Mouse (Mus musculus): ENCODE results near the gene Peli1. TPM values are rescaled to one million over a fixed set of nuclear protein-coding genes. Genes with fewer than 3 reads are reported as not detected.
"Not testable (repeated sequence)": the region's sequence is repeated elsewhere in the genome, so short reads cannot be mapped to it uniquely, and the experiment has no call there.

Peli1 gene
- polyA plus RNA-seq, 1 experiment from 2014 or later, result 41.4 TPM

GRCm38 (mm10) chr11:21163143-21163542 is 72.1 kb downstream of the Peli1 start:
- WGBS, result 53% methylated on average over 7 of the region's 7 CpGs
- no peak for ATAC-seq (ENCODE audit: low FRiP score, low TSS enrichment)
- H3K4me1 ChIP-seq (ENCODE audit: insufficient read depth, low read length), result peaks cover 19% of the 10 kb centered on the region
- H3K9ac ChIP-seq (replicated peaks; ENCODE audit: low read length), result no peak overlapping the region
- H3K27ac ChIP-seq (ENCODE audit: low read length), result no peak overlapping the region
- no peaks in the 10 kb centered on the region for H3K9me3 ChIP-seq (ENCODE audit: low read length)
- H3K27me3 ChIP-seq (ENCODE audit: insufficient read depth, low read length), result no peaks in the 10 kb centered on the region
- no peak overlapping the region for H3K4me2 ChIP-seq (replicated peaks; ENCODE audit: low read depth, low read length)
- no peak overlapping the region for H3K4me3 ChIP-seq (ENCODE audit: low read length)
- no peaks in the 10 kb centered on the region for H3K36me3 ChIP-seq (ENCODE audit: insufficient read depth, low read length)

DNA sequence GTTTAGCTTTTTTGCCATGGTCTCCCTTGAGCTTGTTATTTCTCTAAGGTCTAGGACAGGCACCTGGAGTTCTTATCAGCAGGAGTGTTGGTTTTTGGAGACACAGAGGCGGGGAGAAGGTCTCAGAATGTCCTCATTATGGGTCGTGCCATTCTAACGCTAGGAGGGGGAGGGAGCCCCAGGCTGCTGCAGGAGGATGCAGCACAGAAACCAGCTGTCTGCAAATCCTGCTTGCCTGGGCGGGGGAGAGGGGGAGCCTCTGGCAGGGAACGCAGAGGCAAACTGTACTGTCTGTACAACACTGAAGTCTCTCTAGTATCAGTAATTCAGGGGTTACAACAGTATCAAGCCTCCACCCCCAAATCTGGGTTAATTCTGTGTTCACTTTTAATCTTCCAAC is 72.6 kb downstream of the Peli1 start:
- Histone ChIP-seq H3K27ac (ENCODE audit: low read length) (no peak overlapping the region), H3K4me2 (replicated peaks; ENCODE audit: low read depth, low read length) (no peak overlapping the region), H3K36me3 (ENCODE audit: insufficient read depth, low read length) (no peaks in the 10 kb centered on the region), H3K9me3 (ENCODE audit: low read length) (no peaks in the 10 kb centered on the region), H3K4me3 (ENCODE audit: low read length) (no peak overlapping the region), H3K27me3 (ENCODE audit: insufficient read depth, low read length) (no peaks in the 10 kb centered on the region), H3K9ac (replicated peaks; ENCODE audit: low read length) (no peak overlapping the region), H3K4me1 (ENCODE audit: insufficient read depth, low read length) (peaks cover 19% of the 10 kb centered on the region)
- peak; percentile 46; the same call in 1 of the 2 replicates for ATAC-seq (ENCODE audit: low FRiP score, low TSS enrichment)
- 3% methylated on average over 5 of the region's 5 CpGs for WGBS

GRCm38 (mm10) chr11:21164312-21164993 is 73.4 kb downstream of the Peli1 start:
- Histone ChIP-seq H3K36me3 (ENCODE audit: insufficient read depth, low read length) (no peaks in the 10 kb centered on the region), H3K27me3 (ENCODE audit: insufficient read depth, low read length) (no peaks in the 10 kb centered on the region), H3K4me3 (ENCODE audit: low read length) (no peak overlapping the region), H3K9ac (replicated peaks; ENCODE audit: low read length) (no peak overlapping the region), H3K4me2 (replicated peaks; ENCODE audit: low read depth, low read length) (no peak overlapping the region), H3K4me1 (ENCODE audit: insufficient read depth, low read length) (peaks cover 19% of the 10 kb centered on the region), H3K27ac (ENCODE audit: low read length) (no peak overlapping the region), H3K9me3 (ENCODE audit: low read length) (no peaks in the 10 kb centered on the region)
- WGBS, result 29% methylated on average over 8 of the region's 8 CpGs
- 0 out of 2 replicates have a peak, but pooled peaks have one; percentile 14 for ATAC-seq (ENCODE audit: low FRiP score, low TSS enrichment)

DNA sequence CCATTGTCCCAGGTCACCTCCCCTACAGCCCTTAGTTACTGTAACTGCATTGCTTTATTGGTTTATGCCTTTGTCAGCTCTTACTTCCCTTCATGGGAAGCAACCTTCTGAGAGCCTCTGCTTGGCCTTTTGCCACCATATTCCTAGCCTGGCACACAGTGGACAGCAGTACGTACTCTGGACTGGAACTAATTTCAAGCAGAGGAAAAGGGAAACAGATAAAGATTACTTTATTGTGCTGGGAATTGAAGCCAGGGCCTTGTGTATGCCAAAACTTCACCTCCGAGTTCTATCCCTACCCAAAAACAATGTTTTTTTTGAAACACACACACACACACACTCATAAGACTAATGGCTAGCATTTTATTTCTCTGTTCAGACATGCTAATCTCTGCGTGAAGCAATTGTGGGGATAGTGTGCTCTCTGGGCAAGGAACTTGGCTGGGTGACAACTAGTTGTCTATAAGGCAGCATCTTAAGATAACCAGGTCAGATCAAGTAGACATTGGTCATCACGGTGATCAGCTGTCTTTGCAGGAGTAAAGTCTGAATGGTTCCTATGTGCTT is 74.0 kb downstream of the Peli1 start:
- Histone ChIP-seq H3K27ac (ENCODE audit: low read length) (no peak overlapping the region), H3K4me2 (replicated peaks; ENCODE audit: low read depth, low read length) (no peak overlapping the region), H3K4me3 (ENCODE audit: low read length) (no peak overlapping the region), H3K9me3 (ENCODE audit: low read length) (peaks cover 4% of the 10 kb centered on the region; the same call in 1 of the 2 replicates), H3K4me1 (ENCODE audit: insufficient read depth, low read length) (peaks cover 19% of the 10 kb centered on the region), H3K9ac (replicated peaks; ENCODE audit: low read length) (no peak overlapping the region), H3K36me3 (ENCODE audit: insufficient read depth, low read length) (no peaks in the 10 kb centered on the region), H3K27me3 (ENCODE audit: insufficient read depth, low read length) (no peaks in the 10 kb centered on the region)
- no peak for ATAC-seq (ENCODE audit: low FRiP score, low TSS enrichment)
- 79% methylated on average over 4 of the region's 4 CpGs for WGBS

DNA sequence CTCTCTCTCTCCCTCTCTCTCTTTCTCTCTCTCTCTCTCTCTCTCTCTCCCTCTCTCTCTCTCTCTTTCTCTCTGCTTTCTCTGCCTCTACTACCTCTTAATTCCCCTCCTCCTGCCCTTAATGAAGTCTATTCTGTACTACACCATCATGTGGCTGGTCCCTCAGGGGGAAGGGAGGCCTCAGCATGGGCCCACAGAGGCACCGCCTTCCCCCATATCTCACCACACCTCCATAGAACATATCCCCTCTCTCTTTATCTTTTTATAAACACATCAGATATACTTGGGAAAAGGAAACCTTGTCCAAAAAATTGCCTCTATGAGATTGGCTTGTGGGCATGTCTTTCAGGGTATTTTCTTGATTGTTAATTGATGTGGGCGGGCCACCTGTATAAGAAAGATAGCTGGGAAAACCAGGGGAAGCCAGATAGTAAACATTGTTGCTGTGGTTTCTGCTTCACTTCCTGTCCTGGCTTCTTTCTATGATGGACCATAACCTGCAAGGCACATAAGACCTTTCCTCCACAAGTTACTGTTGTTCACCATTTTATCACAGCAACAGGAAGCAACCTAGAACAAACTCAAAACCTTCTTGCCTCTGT is 75.5 kb downstream of the Peli1 start:
- Histone ChIP-seq H3K9ac (replicated peaks; ENCODE audit: low read length) (no peak overlapping the region), H3K4me3 (ENCODE audit: low read length) (no peak overlapping the region), H3K9me3 (ENCODE audit: low read length) (peaks cover 5% of the 10 kb centered on the region; the same call in 1 of the 2 replicates), H3K27ac (ENCODE audit: low read length) (no peak overlapping the region), H3K36me3 (ENCODE audit: insufficient read depth, low read length) (no peaks in the 10 kb centered on the region), H3K27me3 (ENCODE audit: insufficient read depth, low read length) (no peaks in the 10 kb centered on the region), H3K4me1 (ENCODE audit: insufficient read depth, low read length) (peaks cover 19% of the 10 kb centered on the region), H3K4me2 (replicated peaks; ENCODE audit: low read depth, low read length) (no peak overlapping the region)
- ATAC-seq (ENCODE audit: low FRiP score, low TSS enrichment), result no peak
- 89% methylated on average over 2 of the region's 2 CpGs for WGBS

DNA sequence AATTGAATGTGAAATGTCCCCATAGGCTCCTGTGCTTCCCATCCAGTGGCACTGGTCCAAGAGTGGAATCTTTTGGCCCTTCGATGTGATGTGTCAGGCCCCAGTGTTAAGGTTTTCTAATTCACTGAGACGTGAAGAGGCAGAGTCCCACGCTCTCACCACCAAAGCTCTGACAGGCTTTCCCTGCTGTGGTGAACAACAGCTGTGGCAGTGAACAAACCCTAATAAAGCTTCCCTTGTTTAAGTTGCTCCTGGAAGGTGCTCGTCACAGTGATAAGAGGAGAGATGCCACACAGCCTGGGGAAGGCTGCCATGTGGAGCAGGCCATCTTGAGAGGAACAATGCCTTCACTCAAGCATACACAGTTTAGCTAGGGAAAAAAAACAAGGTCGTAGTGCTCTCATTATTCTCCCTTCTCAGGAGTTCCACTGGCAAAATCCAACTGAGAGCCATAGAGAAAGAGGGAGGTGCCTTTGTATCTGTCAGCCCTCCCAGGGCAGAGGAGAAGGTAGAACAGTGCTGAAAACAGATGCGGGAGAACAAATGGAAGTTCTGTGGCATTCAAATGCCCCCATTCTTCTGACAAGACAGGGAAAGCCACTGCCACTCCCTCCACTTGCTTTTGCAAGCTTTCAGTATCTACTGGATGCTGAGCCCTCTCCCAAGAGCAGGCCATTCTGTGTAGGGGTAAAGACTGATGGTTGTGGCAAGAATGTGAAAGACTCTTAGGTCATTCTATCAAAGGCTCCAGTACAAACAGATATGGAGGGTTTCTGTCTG is 77.9 kb downstream of the Peli1 start:
- Histone ChIP-seq H3K4me1 (ENCODE audit: insufficient read depth, low read length) (peaks cover 8% of the 10 kb centered on the region; the same call in 1 of the 2 replicates), H3K27ac (ENCODE audit: low read length) (peak overlapping the region; percentile 41)

GRCm38 (mm10) chr11:21169608-21169860 is 78.4 kb downstream of the Peli1 start:
- not testable (repeated sequence) for H3K4me3 ChIP-seq (ENCODE audit: low read length); H3K4me2 ChIP-seq (replicated peaks; ENCODE audit: low read depth, low read length); H3K27me3 ChIP-seq (ENCODE audit: insufficient read depth, low read length); H3K36me3 ChIP-seq (ENCODE audit: insufficient read depth, low read length); H3K9ac ChIP-seq (replicated peaks; ENCODE audit: low read length); H3K27ac ChIP-seq (ENCODE audit: low read length); H3K4me1 ChIP-seq (ENCODE audit: insufficient read depth, low read length); ATAC-seq (ENCODE audit: low FRiP score, low TSS enrichment); H3K9me3 ChIP-seq (ENCODE audit: low read length)
- WGBS, result 66% methylated on average over 1 of the region's 1 CpGs

More for the DNA sequence above, 77.9 kb downstream of the Peli1 start:
- WGBS, result 63% methylated on average over 6 of the region's 6 CpGs
- H3K9me3 ChIP-seq (ENCODE audit: low read length), result peaks cover 5% of the 10 kb centered on the region; the same call in 1 of the 2 replicates
- H3K4me2 ChIP-seq (replicated peaks; ENCODE audit: low read depth, low read length), result no peak overlapping the region
- H3K4me3 ChIP-seq (ENCODE audit: low read length), result no peak overlapping the region
- H3K9ac ChIP-seq (replicated peaks; ENCODE audit: low read length), result no peak overlapping the region
- no peaks in the 10 kb centered on the region for H3K36me3 ChIP-seq (ENCODE audit: insufficient read depth, low read length)
- ATAC-seq (ENCODE audit: low FRiP score, low TSS enrichment), result peak; percentile 17; the same call in 1 of the 2 replicates
- no peaks in the 10 kb centered on the region for H3K27me3 ChIP-seq (ENCODE audit: insufficient read depth, low read length)

DNA sequence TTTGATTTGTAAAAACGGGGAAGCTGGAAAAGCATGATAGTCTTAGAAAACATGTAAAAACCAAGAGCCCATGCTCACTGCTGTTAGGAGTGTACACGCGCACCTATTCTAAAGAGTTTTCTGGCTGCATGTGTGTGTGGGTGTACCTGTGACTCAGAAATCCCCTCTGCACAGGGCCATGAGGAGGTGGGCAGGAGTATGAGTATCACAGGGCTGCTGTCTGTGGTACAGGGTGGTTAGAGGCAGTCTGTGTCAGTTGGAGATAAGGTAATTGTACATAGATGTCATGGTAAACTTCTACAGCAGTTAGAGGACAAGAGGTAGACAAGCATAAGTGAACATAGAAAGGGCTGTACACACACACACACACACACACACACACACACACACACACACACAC is 81.2 kb downstream of the Peli1 start:
- 87% methylated on average over 3 of the region's 3 CpGs for WGBS
- H3K27me3 ChIP-seq (ENCODE audit: insufficient read depth, low read length), result no peaks in the 10 kb centered on the region
- H3K9me3 ChIP-seq (ENCODE audit: low read length), result peaks cover 5% of the 10 kb centered on the region; the same call in 1 of the 2 replicates
- no peak for ATAC-seq (ENCODE audit: low FRiP score, low TSS enrichment)
- H3K27ac ChIP-seq (ENCODE audit: low read length), result no peak overlapping the region
- H3K4me2 ChIP-seq (replicated peaks; ENCODE audit: low read depth, low read length), result no peak overlapping the region
- no peak overlapping the region for H3K4me3 ChIP-seq (ENCODE audit: low read length)
- H3K4me1 ChIP-seq (ENCODE audit: insufficient read depth, low read length), result no peaks in the 10 kb centered on the region
- no peak overlapping the region for H3K9ac ChIP-seq (replicated peaks; ENCODE audit: low read length)
- H3K36me3 ChIP-seq (ENCODE audit: insufficient read depth, low read length), result no peaks in the 10 kb centered on the region

- no peak overlapping the region for H3K27ac ChIP-seq (ENCODE audit: low read length)
- no peaks in the 10 kb centered on the region for H3K27me3 ChIP-seq (ENCODE audit: insufficient read depth, low read length)
- 94% methylated on average over 6 of the region's 6 CpGs for WGBS
- H3K9me3 ChIP-seq (ENCODE audit: low read length), result peaks cover 5% of the 10 kb centered on the region; the same call in 1 of the 2 replicates
- H3K36me3 ChIP-seq (ENCODE audit: insufficient read depth, low read length), result no peaks in the 10 kb centered on the region
- H3K4me3 ChIP-seq (ENCODE audit: low read length), result no peak overlapping the region
- no peak overlapping the region for H3K4me2 ChIP-seq (replicated peaks; ENCODE audit: low read depth, low read length)
- ATAC-seq (ENCODE audit: low FRiP score, low TSS enrichment), result no peak
- H3K4me1 ChIP-seq (ENCODE audit: insufficient read depth, low read length), result no peaks in the 10 kb centered on the region
- H3K9ac ChIP-seq (replicated peaks; ENCODE audit: low read length), result no peak overlapping the region
Observed at GRCm38 (mm10) chr11:21173926-21174325, 82.8 kb downstream of the Peli1 start.
